Mouse (Mus musculus) lung, postnatal 0 days (tissue): ENCODE measurements around the gene Kcna3. TPM values are rescaled to one million over a fixed set of nuclear protein-coding genes. Genes with fewer than 3 reads are reported as not detected.

Experiments used
- ATAC-seq: fragments of 200-750 bp; cut with Nextera tagmentation; 2 replicates; pipeline ENCODE4 v1.8.0; 2017; ENCODE audit warnings: moderate library complexity
- DNase-seq: peaks from one replicate; pipeline ENCODE4 v3.0.0-alpha.2; 2016; ENCODE audit warnings: low spot score
- H3K27ac ChIP-seq: fragments of 300-500 bp; sonication (generic); 2 replicates; pipeline ENCODE4 v1.5.1; 2014; ENCODE audit warnings: antibody characterized with exemption, mild to moderate bottlenecking, low read length, mixed read lengths
- H3K27me3 ChIP-seq: fragments of 300-500 bp; sonication (generic); replicated peaks from 2 replicates; pipeline ENCODE4 v1.6.1; 2014; ENCODE audit warnings: low read length, mixed read lengths; ENCODE audit not compliant: insufficient read depth
- H3K36me3 ChIP-seq: fragments of 300-500 bp; sonication (generic); 2 replicates; pipeline ENCODE4 v1.6.1; 2014; ENCODE audit warnings: low read length, mixed read lengths; ENCODE audit not compliant: insufficient read depth
- H3K4me1 ChIP-seq: fragments of 300-500 bp; sonication (generic); 2 replicates; pipeline ENCODE4 v1.6.1; 2014; ENCODE audit warnings: antibody characterized with exemption, low read depth, low read length, mixed read lengths; ENCODE audit not compliant: insufficient read depth
- H3K4me2 ChIP-seq: fragments of 300-500 bp; sonication (generic); replicated peaks from 2 replicates; pipeline ENCODE4 v1.6.1; 2014; ENCODE audit warnings: low read depth, mild to moderate bottlenecking, low read length, moderate library complexity, mixed read lengths
- H3K4me3 ChIP-seq: fragments of 300-500 bp; sonication (generic); 2 replicates; pipeline ENCODE4 v1.5.1; 2014; ENCODE audit warnings: low read depth, low read length
- H3K9ac ChIP-seq: fragments of 300-500 bp; sonication (generic); replicated peaks from 2 replicates; pipeline ENCODE4 v1.6.1; 2014; ENCODE audit warnings: low read depth, mild to moderate bottlenecking
- H3K9me3 ChIP-seq: fragments of 300-500 bp; sonication (generic); 2 replicates; pipeline ENCODE4 v1.6.1; 2016; ENCODE audit warnings: low read length, mixed read lengths
- CTCF ChIP-seq: IDR thresholded peaks from 2 replicates; pipeline ENCODE4 v1.5.1; 2016; ENCODE audit warnings: antibody characterized with exemption, mild to moderate bottlenecking
- EP300 ChIP-seq: IDR thresholded peaks from 2 replicates; pipeline ENCODE4 v1.6.1; 2016; ENCODE audit warnings: antibody characterized with exemption, mild to moderate bottlenecking, control low read depth
- WGBS: fragments of 180-500 bp; shearing (Covaris S2); extraction: QIAGEN DNeasy Blood & Tissue Kit; methylation state at CpG from one replicate; pipeline ENCODE4 v1.1.7; 2014; 5-methylcytosine and 5-hydroxymethylcytosine counted together
- polyA plus RNA-seq: library from polyadenylated mRNA; unstranded; fragments of >200 nt; fragmentation: Nextera tagmentation; extraction: Ambion mirVana; gene quantifications from 2 replicates; pipeline ENCODE4 v1.2.1, GENCODE M21; 2015

Gene Kcna3
- polyA plus RNA-seq, 1 experiment from 2014 or later: 2.7 TPM

DNA sequence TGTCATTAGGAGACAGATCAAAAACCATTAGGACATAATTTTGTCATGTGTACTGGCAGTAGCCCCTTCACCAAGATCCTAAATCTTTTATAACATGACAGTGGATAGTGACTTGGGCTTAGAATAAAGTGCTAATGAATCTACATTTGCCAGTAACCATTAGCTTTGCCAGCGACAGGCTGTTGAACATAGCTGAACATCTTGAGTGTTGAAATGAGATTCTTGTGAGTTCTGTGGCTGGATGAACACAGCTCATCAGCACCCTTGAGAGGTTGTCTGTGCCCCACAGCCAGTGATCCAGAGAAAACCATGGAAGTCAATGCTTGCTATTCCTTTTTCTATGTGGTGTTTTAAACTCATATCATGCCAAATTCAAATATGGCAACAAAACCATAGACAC, 5.7 kb downstream of the Kcna3 start:
- Histone ChIP-seq H3K9me3 (no peaks in the 10 kb centered on the region), H3K9ac (no peak overlapping the region), H3K27me3 (peaks cover 9% of the 10 kb centered on the region; the same call in 1 of the 2 replicates), H3K36me3 (no peaks in the 10 kb centered on the region), H3K4me3 (no peak overlapping the region), H3K4me1 (no peaks in the 10 kb centered on the region), H3K27ac (no peak overlapping the region), H3K4me2 (no peak overlapping the region)
- ATAC-seq (no peak), DNase-seq (no peak)
- TF ChIP-seq EP300: no peak
- 61% methylated on average over 1 of the region's 1 CpGs for WGBS

GRCm38 (mm10) chr3:107061468-107061867, 25.5 kb downstream of the Kcna3 start:
- no peaks in the 10 kb centered on the region for H3K36me3 ChIP-seq
- no peak overlapping the region for H3K4me3 ChIP-seq
- H3K27ac ChIP-seq: no peak overlapping the region
- ATAC-seq (no peak), DNase-seq (no peak)
- H3K4me2 ChIP-seq: no peak overlapping the region
- no peaks in the 10 kb centered on the region for H3K9me3 ChIP-seq
- H3K9ac ChIP-seq: no peak overlapping the region
- no peak for TF ChIP-seq CTCF
- no peak for TF ChIP-seq EP300
- no peaks in the 10 kb centered on the region for H3K27me3 ChIP-seq
- no peaks in the 10 kb centered on the region for H3K4me1 ChIP-seq
- 73% methylated on average over 1 of the region's 1 CpGs for WGBS

- Histone ChIP-seq H3K4me1 (no peaks in the 10 kb centered on the region), H3K4me2 (no peak overlapping the region), H3K4me3 (no peak overlapping the region), H3K9me3 (no peaks in the 10 kb centered on the region), H3K27ac (no peak overlapping the region), H3K9ac (no peak overlapping the region), H3K36me3 (no peaks in the 10 kb centered on the region), H3K27me3 (no peaks in the 10 kb centered on the region)
- 33% methylated on average over 1 of the region's 1 CpGs for WGBS
- ATAC-seq (no peak), DNase-seq (peak; percentile 64)
- TF ChIP-seq CTCF (no peak), EP300 (no peak)
These were observed 26.8 kb downstream of the Kcna3 start for GRCm38 (mm10) chr3:107062771-107063170.

- H3K36me3 ChIP-seq: no peaks in the 10 kb centered on the region
- H3K4me1 ChIP-seq: no peaks in the 10 kb centered on the region
- ATAC-seq (no peak), DNase-seq (no peak)
- H3K4me3 ChIP-seq: no peak overlapping the region
- no peak overlapping the region for H3K9ac ChIP-seq
- H3K27ac ChIP-seq: no peak overlapping the region
- H3K4me2 ChIP-seq: no peak overlapping the region
- 66% methylated on average over 6 of the region's 6 CpGs for WGBS
- H3K9me3 ChIP-seq: no peaks in the 10 kb centered on the region
- TF ChIP-seq CTCF: no peak
- no peak for TF ChIP-seq EP300
- H3K27me3 ChIP-seq: no peaks in the 10 kb centered on the region
These were observed 29.6 kb downstream of the Kcna3 start for GRCm38 (mm10) chr3:107065510-107066095.

- no peaks in the 10 kb centered on the region for H3K9me3 ChIP-seq
- H3K4me3 ChIP-seq: no peak overlapping the region
- no peak for TF ChIP-seq EP300
- TF ChIP-seq CTCF: no peak
- H3K27ac ChIP-seq: no peak overlapping the region
- 76% methylated on average over 7 of the region's 7 CpGs for WGBS
- H3K27me3 ChIP-seq: no peaks in the 10 kb centered on the region
- no peak for DNase-seq
- no peaks in the 10 kb centered on the region for H3K4me1 ChIP-seq
- H3K4me2 ChIP-seq: no peak overlapping the region
- no peak overlapping the region for H3K9ac ChIP-seq
- ATAC-seq: no peak
- no peaks in the 10 kb centered on the region for H3K36me3 ChIP-seq
These were observed 30.3 kb downstream of the Kcna3 start for GRCm38 (mm10) chr3:107066165-107066850.

GRCm38 (mm10) chr3:107067245-107067644, 31.3 kb downstream of the Kcna3 start:
- no peak overlapping the region for H3K4me2 ChIP-seq
- H3K9ac ChIP-seq: no peak overlapping the region
- no peaks in the 10 kb centered on the region for H3K36me3 ChIP-seq
- H3K27ac ChIP-seq: no peak overlapping the region
- H3K27me3 ChIP-seq: no peaks in the 10 kb centered on the region
- H3K4me3 ChIP-seq: no peak overlapping the region
- TF ChIP-seq CTCF: no peak
- no peak for TF ChIP-seq EP300
- WGBS: 72% methylated on average over 6 of the region's 6 CpGs
- no peaks in the 10 kb centered on the region for H3K4me1 ChIP-seq
- DNase-seq (no peak), ATAC-seq (no peak)
- H3K9me3 ChIP-seq: no peaks in the 10 kb centered on the region
